Mouse (Mus musculus): Measurements from ENCODE around the gene Pctp.

DNA sequence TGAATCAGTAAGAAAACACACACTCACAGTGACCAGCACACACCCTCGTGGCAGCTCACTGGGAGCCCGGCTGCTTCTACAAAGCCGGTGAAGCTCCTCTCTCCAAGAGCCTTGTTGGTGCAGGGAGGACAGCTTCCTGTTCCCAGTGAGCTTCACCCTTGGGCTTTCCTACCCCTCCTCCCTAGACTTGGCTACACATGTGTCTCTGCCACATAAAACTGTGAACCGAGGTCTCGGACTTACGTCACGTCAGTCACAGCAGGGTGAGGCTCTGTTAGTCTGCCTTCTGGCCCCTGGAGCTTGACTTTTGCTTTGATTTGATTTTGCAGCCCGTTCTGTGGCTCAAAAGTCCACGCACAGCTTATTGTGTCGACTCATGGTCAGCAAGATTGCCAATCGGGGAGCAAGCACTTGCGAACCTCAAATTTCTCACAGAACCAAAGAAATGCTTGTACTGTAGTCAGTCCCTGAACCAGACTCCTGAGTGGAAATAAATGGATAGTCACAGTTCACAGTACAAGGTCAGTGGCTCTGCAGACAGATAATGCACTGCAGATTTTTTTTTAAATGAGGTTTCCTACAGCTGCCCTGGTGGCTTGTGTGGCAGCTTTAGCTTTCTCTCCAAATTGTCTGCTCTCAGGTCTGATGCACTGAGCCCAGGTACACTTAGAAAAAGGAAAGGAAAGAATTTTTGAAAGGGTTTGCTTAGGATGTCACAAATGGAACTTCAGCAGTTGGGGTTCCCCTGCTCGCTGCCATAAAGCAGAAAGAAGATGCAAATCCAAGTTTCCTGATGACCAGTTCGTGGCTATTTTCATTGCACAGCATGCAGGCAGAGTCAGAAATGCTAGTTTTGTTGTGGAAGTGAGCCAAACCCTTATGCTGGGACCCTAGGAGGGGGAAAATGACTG is 23.5 kb upstream of the Pctp start:
- TF ChIP-seq CTCF (IDR thresholded peaks at IDR 0.05; ENCODE audit: control insufficient read depth, insufficient read depth, insufficient read length) (no peak), CEBPB (IDR thresholded peaks at IDR 0.05; ENCODE audit: low read depth) (no peak)
